Mouse (Mus musculus) midbrain, embryonic 14.5 days (tissue): Measurements from ENCODE around the gene Sars. TPM values are rescaled to one million over a fixed set of nuclear protein-coding genes. Genes with fewer than 3 reads are reported as not detected.

Experiments
- ATAC-seq: fragments of 200-750 bp; cut with Nextera tagmentation; 2 replicates; pipeline ENCODE4 v1.8.0; 2017; ENCODE audit warnings: moderate number of reproducible peaks, moderate library complexity; ENCODE audit not compliant: low FRiP score, low TSS enrichment
- DNase-seq: peaks from one replicate; pipeline ENCODE4 v3.0.0-alpha.2; 2015
- H3K27ac ChIP-seq: fragments of 300-500 bp; sonication (generic); replicated peaks from 2 replicates; pipeline ENCODE4 v1.5.1; 2014; ENCODE audit warnings: mild to moderate bottlenecking, low read depth, low read length, moderate library complexity
- H3K27me3 ChIP-seq: fragments of 300-500 bp; sonication (generic); 2 replicates; pipeline ENCODE4 v1.6.1; 2014; ENCODE audit warnings: low read length, control low read depth, mixed read lengths; ENCODE audit not compliant: control insufficient read depth, insufficient read depth
- H3K36me3 ChIP-seq: fragments of 300-500 bp; sonication (generic); 2 replicates; pipeline ENCODE4 v1.6.1; 2014; ENCODE audit warnings: low read length, control low read depth; ENCODE audit not compliant: control insufficient read depth, insufficient read depth
- H3K4me1 ChIP-seq: fragments of 300-500 bp; sonication (generic); 2 replicates; pipeline ENCODE4 v1.6.1; 2014; ENCODE audit warnings: mild to moderate bottlenecking, antibody characterized with exemption, low read length, control low read depth; ENCODE audit not compliant: control insufficient read depth, insufficient read depth
- H3K4me2 ChIP-seq: fragments of 300-500 bp; sonication (generic); 2 replicates; pipeline ENCODE4 v1.6.1; 2014; ENCODE audit warnings: mild to moderate bottlenecking, low read length, moderate library complexity
- H3K4me3 ChIP-seq: fragments of 300-500 bp; sonication (generic); replicated peaks from 2 replicates; pipeline ENCODE4 v1.5.1; 2014; ENCODE audit warnings: low read depth, low read length
- H3K9ac ChIP-seq: fragments of 300-500 bp; sonication (generic); replicated peaks from 2 replicates; pipeline ENCODE4 v1.6.1; 2014; ENCODE audit warnings: mild to moderate bottlenecking, low read length, moderate library complexity
- H3K9me3 ChIP-seq: fragments of 300-500 bp; sonication (generic); 2 replicates; pipeline ENCODE4 v1.6.1; 2016; ENCODE audit warnings: low read length, control low read depth, mixed read lengths; ENCODE audit not compliant: control insufficient read depth
- WGBS: fragments of 180-500 bp; shearing (Covaris S2); extraction: QIAGEN DNeasy Blood & Tissue Kit; methylation state at CpG from one replicate; pipeline ENCODE4 v1.1.7; 2014; 5-methylcytosine and 5-hydroxymethylcytosine counted together
- polyA plus RNA-seq: library from polyadenylated mRNA; unstranded; fragments of >200 nt; fragmentation: Nextera tagmentation; extraction: Ambion mirVana; gene quantifications from 2 replicates; pipeline ENCODE4 v1.2.1, GENCODE M21; 2014

The Sars gene
- polyA plus RNA-seq, 1 experiment from 2014 or later, result 217 TPM

- Histone ChIP-seq H3K36me3 (no peaks in the 10 kb centered on the region), H3K4me3 (no peak overlapping the region), H3K27ac (no peak overlapping the region), H3K27me3 (no peaks in the 10 kb centered on the region), H3K4me2 (no peak overlapping the region), H3K4me1 (peaks cover 2% of the 10 kb centered on the region; the same call in 1 of the 2 replicates), H3K9ac (no peak overlapping the region), H3K9me3 (no peaks in the 10 kb centered on the region)
- DNase-seq (no peak), ATAC-seq (no peak)
- 78% methylated on average over 7 of the region's 7 CpGs for WGBS
Measured at GRCm38 (mm10) chr3:108378875-108379663, 65.9 kb downstream of the Sars start.

Other genes starting within 250 kb of the Sars start
- 2.7 and 4.3 TPM in 2 replicates for gene Cyb561d1, start 244.0 kb downstream of the Sars start, polyA plus RNA-seq
- gene Atxn7l2, start 234.3 kb downstream of the Sars start, polyA plus RNA-seq, result 26.5 and 27.9 TPM in 2 replicates
- 0.42 and 0.43 TPM in 2 replicates for gene Sypl2, start 218.6 kb downstream of the Sars start, polyA plus RNA-seq
- gene Psma5, start 188.3 kb downstream of the Sars start, polyA plus RNA-seq, result 249 and 256 TPM in 2 replicates
- gene Sort1, start 161.1 kb downstream of the Sars start, polyA plus RNA-seq, result 23.4 and 28.6 TPM in 2 replicates
- gene Mybphl, start 80.3 kb downstream of the Sars start, polyA plus RNA-seq, result not detected in 2 replicates
- 7.4 and 12.4 TPM in 2 replicates for gene Psrc1, start 61.4 kb downstream of the Sars start, polyA plus RNA-seq
- gene Celsr2, start 29.7 kb downstream of the Sars start, polyA plus RNA-seq, result 49.5 and 59.4 TPM in 2 replicates
- gene 1700013F07Rik, start 88.9 kb upstream of the Sars start, polyA plus RNA-seq, result 1.6 and 1.9 TPM in 2 replicates
- 18.8 and 21.8 TPM in 2 replicates for gene 5330417C22Rik, start 91.3 kb upstream of the Sars start, polyA plus RNA-seq
- 45.5 and 63.0 TPM in 2 replicates for gene Tmem167b, start 117.3 kb upstream of the Sars start, polyA plus RNA-seq
- gene Taf13, start 126.5 kb upstream of the Sars start, polyA plus RNA-seq, result 63.4 and 63.6 TPM in 2 replicates
- 83.3 and 123 TPM in 2 replicates for gene Wdr47, start 146.1 kb upstream of the Sars start, polyA plus RNA-seq
- gene Clcc1, start 208.7 kb upstream of the Sars start, polyA plus RNA-seq, result 36.2 and 49.1 TPM in 2 replicates